Mouse (Mus musculus): ENCODE data around the gene Dctn2. TPM values are rescaled to one million over a fixed set of nuclear protein-coding genes. Genes with fewer than 3 reads are reported as not detected.

The Dctn2 gene
- polyA plus RNA-seq, 1 experiment from 2014 or later: 174 TPM

DNA sequence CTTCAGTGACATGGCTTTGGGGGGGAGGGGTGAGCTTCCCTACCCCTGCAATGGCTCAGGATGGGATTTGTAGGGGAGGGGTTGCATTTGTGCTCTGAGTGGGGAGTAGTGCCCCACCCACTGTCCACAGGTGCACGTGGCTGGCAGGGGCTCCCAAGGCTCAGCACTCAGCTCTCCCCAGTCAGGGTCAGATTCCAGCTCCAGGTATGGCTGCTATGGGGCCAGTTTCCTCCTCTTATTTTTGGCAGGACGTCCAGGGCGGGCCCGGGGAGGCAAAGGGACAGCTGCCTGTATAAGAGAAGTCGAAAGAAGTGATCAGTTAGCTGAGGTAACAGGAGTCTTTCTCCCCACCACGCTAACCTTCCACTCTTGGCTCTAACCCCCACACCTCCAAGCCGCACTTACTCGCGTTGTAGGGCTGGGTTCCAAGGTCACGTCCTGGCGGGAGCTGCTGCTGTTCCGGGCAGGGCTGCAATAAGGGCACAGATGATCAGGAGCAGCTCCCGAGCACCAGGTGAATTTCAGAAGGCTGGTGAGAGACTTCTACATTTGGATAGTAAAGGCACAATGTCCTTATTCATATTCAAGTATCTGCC is 16.6 kb downstream of the Dctn2 start:
- no peak overlapping the region for H3K9ac ChIP-seq (replicated peaks)
- H3K4me1 ChIP-seq (replicated peaks): peaks cover 29% of the 10 kb centered on the region
- no peaks in the 10 kb centered on the region for H3K27me3 ChIP-seq
- no peak overlapping the region for H3K27ac ChIP-seq
- H3K4me3 ChIP-seq (replicated peaks): no peak overlapping the region
- ATAC-seq (ENCODE audit: insufficient number of reproducible peaks, insufficient read depth, low FRiP score, low TSS enrichment, low read depth): no peak
- H3K4me2 ChIP-seq: no peak overlapping the region
- WGBS: 86% methylated on average over 13 of the region's 13 CpGs
- no peaks in the 10 kb centered on the region for H3K9me3 ChIP-seq
- H3K36me3 ChIP-seq: peaks cover 98% of the 10 kb centered on the region

- 0 out of 2 replicates have a peak overlapping the region, but pooled peaks have one; percentile 41 for H3K27ac ChIP-seq
- no peak overlapping the region for H3K4me2 ChIP-seq
- no peak for ATAC-seq (ENCODE audit: insufficient number of reproducible peaks, insufficient read depth, low FRiP score, low TSS enrichment, low read depth)
- H3K36me3 ChIP-seq: peaks cover 84% of the 10 kb centered on the region
- WGBS: 93% methylated on average over 7 of the region's 7 CpGs
- no peaks in the 10 kb centered on the region for H3K27me3 ChIP-seq
- peaks cover 35% of the 10 kb centered on the region for H3K4me1 ChIP-seq (replicated peaks)
- H3K9ac ChIP-seq (replicated peaks): no peak overlapping the region
- no peak overlapping the region for H3K4me3 ChIP-seq (replicated peaks)
- H3K9me3 ChIP-seq: no peaks in the 10 kb centered on the region
Measured at GRCm38 (mm10) chr10:127284105-127284622, 18.0 kb downstream of the Dctn2 start.

DNA sequence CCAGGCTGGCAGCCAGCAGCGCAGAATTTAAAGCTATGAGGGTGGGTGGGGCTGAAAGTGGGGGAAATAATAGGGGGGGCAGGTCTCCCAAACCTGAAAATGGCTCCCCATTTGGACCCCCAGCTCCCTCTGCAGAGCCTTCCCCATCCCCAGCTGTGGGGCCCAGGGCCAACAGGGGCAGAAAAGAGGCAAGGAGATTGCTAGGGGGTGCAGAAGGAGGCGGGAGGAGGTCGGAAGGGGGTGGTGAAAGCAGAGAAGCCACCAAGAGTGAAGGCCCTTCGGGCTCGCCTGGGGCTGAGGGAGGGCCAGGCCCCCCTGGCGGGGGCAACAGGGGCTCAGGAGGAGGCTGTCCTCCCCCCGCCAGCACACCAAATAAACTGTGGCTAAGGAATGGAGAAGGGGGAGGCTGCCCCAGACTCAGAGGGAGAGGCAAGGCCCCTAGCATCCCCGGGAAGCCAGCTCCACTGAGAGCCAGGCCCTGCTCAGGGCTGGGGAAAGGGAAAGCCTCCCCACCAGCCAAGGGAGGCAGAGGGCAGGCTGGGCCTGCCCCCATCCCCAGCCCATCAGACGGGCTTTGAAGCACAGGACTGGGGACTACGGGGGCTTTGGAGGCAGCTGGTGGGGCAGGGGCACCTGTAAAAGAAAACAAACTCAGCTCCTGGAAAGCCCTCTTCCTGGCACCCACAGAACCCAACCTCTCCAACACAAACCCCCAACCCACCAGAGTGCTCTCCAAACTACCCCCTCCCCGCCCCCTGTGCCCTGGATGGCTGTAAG is 18.7 kb downstream of the Dctn2 start:
- Histone ChIP-seq H3K9me3 (no peaks in the 10 kb centered on the region), H3K4me3 (replicated peaks) (no peak overlapping the region), H3K9ac (replicated peaks) (no peak overlapping the region), H3K27ac (no peak overlapping the region; the same call in 1 of the 2 replicates), H3K27me3 (no peaks in the 10 kb centered on the region), H3K36me3 (peaks cover 76% of the 10 kb centered on the region), H3K4me2 (no peak overlapping the region), H3K4me1 (replicated peaks) (peaks cover 41% of the 10 kb centered on the region)
- no peak for ATAC-seq (ENCODE audit: insufficient number of reproducible peaks, insufficient read depth, low FRiP score, low TSS enrichment, low read depth)
- WGBS: 78% methylated on average over 11 of the region's 11 CpGs

GRCm38 (mm10) chr10:127285644-127286043 is 19.5 kb downstream of the Dctn2 start:
- no peak overlapping the region for H3K27ac ChIP-seq
- no peak for ATAC-seq (ENCODE audit: insufficient number of reproducible peaks, insufficient read depth, low FRiP score, low TSS enrichment, low read depth)
- H3K36me3 ChIP-seq: peaks cover 69% of the 10 kb centered on the region
- WGBS: 84% methylated on average over 13 of the region's 13 CpGs
- H3K4me1 ChIP-seq (replicated peaks): peaks cover 42% of the 10 kb centered on the region
- no peaks in the 10 kb centered on the region for H3K27me3 ChIP-seq
- peak overlapping the region; percentile 4; the same call in 1 of the 2 replicates for H3K4me2 ChIP-seq
- H3K9me3 ChIP-seq: no peaks in the 10 kb centered on the region
- no peak overlapping the region for H3K4me3 ChIP-seq (replicated peaks)
- H3K9ac ChIP-seq (replicated peaks): peak overlapping the region; percentile 31; the same call in 1 of the 2 replicates

GRCm38 (mm10) chr10:127286194-127286593 is 20.0 kb downstream of the Dctn2 start:
- Histone ChIP-seq H3K27ac (no peak overlapping the region), H3K9ac (replicated peaks) (no peak overlapping the region), H3K9me3 (no peaks in the 10 kb centered on the region), H3K36me3 (peaks cover 63% of the 10 kb centered on the region), H3K4me2 (peak overlapping the region; percentile 92; the same call in 1 of the 2 replicates), H3K4me3 (replicated peaks) (no peak overlapping the region), H3K4me1 (replicated peaks) (peaks cover 42% of the 10 kb centered on the region), H3K27me3 (no peaks in the 10 kb centered on the region)
- no peak for ATAC-seq (ENCODE audit: insufficient number of reproducible peaks, insufficient read depth, low FRiP score, low TSS enrichment, low read depth)
- 75% methylated on average over 7 of the region's 7 CpGs for whole genome bisulfite sequencing

DNA sequence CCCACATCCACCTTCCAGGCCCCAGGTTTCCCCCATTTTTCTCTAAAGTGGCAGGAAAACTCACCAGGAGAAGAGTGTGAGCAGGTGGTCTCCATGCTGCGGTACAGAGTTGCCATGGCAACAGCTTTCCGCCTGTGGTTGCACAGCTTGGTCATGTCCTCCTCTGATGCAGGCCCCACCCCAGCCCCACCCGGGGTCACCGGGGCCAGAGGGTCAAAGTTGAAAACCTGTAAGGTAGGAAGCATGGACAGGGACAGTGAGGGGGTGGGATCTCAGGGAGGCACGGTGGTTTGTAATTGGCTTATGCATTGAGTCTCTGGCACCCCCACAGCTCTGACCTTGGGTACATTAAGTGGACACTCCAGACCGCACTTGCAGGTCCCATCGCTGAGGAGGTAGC is 20.6 kb downstream of the Dctn2 start:
- WGBS: 64% methylated on average over 7 of the region's 7 CpGs
- H3K36me3 ChIP-seq: peaks cover 58% of the 10 kb centered on the region
- H3K9ac ChIP-seq (replicated peaks): 0 out of 2 replicates have a peak overlapping the region, but pooled peaks have one; percentile 1

DNA sequence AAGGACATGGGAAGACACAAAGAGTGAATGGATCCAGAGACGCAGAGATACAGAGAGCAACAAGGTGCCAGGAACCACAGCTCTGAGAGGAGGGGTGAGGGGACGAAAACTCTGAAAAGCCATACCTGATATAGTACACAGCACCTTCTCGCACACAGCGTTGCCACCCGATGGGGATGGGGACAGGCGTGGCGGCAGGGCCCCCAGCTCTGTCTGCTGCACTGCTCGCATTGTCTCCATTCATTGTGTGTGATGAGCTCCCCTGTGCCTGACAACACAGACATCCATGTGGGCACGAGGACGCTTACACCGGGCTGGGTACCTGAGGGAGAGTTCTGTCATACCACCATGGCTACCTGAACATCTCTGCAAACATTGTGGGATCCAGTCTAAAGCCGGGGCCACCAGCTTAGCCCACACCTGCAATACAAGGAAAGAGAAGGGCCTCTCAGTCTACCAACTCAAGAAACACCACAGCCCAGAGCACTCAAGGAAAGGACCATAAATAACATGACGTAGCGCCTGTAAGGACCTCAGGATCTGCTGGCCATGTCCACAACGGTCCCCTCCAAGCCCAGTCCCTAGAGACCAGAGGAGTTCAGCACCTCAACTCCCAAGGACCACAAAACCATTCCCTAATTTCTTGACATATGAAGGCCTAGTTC is 21.2 kb downstream of the Dctn2 start:
- H3K4me2 ChIP-seq: peak overlapping the region; percentile 92
- H3K27ac ChIP-seq: peak overlapping the region; percentile 98
- H3K4me1 ChIP-seq (replicated peaks): peaks cover 54% of the 10 kb centered on the region
- H3K36me3 ChIP-seq: peaks cover 56% of the 10 kb centered on the region
- H3K4me3 ChIP-seq (replicated peaks): peak overlapping the region; percentile 71
- H3K27me3 ChIP-seq: no peaks in the 10 kb centered on the region
- H3K9ac ChIP-seq (replicated peaks): peak overlapping the region; percentile 80
- H3K9me3 ChIP-seq: no peaks in the 10 kb centered on the region
- ATAC-seq (ENCODE audit: insufficient number of reproducible peaks, insufficient read depth, low FRiP score, low TSS enrichment, low read depth): no peak
- WGBS: 71% methylated on average over 15 of the region's 15 CpGs

More for the DNA sequence above, 20.6 kb downstream of the Dctn2 start:
- H3K9me3 ChIP-seq: no peaks in the 10 kb centered on the region
- no peak for ATAC-seq (ENCODE audit: insufficient number of reproducible peaks, insufficient read depth, low FRiP score, low TSS enrichment, low read depth)
- no peaks in the 10 kb centered on the region for H3K27me3 ChIP-seq
- H3K27ac ChIP-seq: no peak overlapping the region
- peaks cover 47% of the 10 kb centered on the region for H3K4me1 ChIP-seq (replicated peaks)
- peak overlapping the region; percentile 71; the same call in 1 of the 2 replicates for H3K4me3 ChIP-seq (replicated peaks)
- peak overlapping the region; percentile 92 for H3K4me2 ChIP-seq

DNA sequence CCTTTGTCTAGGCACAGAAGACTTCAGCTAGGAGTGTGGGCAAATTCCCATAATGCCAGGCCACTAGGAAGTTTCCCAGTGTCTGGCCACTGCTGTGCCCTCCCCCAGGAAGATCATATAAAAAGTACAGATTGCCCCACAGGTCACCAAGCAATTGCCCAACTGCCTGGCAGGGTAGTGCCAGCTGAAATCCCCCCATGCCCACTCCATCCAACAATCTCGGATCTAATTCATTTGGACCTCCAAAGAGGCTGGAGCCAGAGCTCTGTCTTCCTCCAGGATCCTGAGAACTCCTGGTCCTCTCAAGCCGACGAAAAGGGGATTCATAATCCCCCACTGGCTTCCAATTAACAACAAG is 21.7 kb downstream of the Dctn2 start:
- WGBS: 0% methylated on average over 3 of the region's 3 CpGs
- H3K9me3 ChIP-seq: no peaks in the 10 kb centered on the region
- H3K4me1 ChIP-seq (replicated peaks): peaks cover 57% of the 10 kb centered on the region
- peak overlapping the region; percentile 80 for H3K9ac ChIP-seq (replicated peaks)
- ATAC-seq (ENCODE audit: insufficient number of reproducible peaks, insufficient read depth, low FRiP score, low TSS enrichment, low read depth): no peak
- H3K4me3 ChIP-seq (replicated peaks): peak overlapping the region; percentile 71
- peak overlapping the region; percentile 92 for H3K4me2 ChIP-seq
- no peaks in the 10 kb centered on the region for H3K27me3 ChIP-seq
- peaks cover 56% of the 10 kb centered on the region for H3K36me3 ChIP-seq
- peak overlapping the region; percentile 98 for H3K27ac ChIP-seq

DNA sequence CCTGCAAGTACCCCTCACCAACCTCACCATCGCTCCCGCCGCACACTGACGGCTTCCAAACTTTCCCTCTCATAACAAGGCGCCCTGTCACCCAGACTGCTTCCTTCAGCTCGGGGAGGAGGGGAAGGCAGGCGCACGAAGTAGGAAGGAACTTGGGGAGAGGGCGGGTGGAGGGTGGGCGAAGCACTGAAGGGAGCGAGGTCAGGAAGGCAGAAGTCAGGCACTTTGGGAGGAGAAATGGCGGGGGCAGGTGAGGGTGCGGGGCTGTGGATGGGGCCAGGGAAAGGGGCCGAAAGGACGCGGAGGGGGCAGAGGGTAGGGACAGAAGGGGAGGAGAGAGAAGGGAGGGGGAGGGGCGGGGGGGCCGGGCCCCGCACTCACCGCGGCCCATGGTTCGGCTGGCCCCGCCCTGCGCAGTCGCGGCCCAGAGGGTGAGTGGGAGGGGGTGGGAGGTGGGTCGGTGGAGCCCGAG is 22.2 kb downstream of the Dctn2 start:
- Histone ChIP-seq H3K4me1 (replicated peaks) (peaks cover 60% of the 10 kb centered on the region), H3K4me3 (replicated peaks) (peak overlapping the region; percentile 71), H3K36me3 (peaks cover 56% of the 10 kb centered on the region), H3K9me3 (no peaks in the 10 kb centered on the region), H3K4me2 (peak overlapping the region; percentile 92), H3K27ac (peak overlapping the region; percentile 98), H3K27me3 (no peaks in the 10 kb centered on the region), H3K9ac (replicated peaks) (peak overlapping the region; percentile 80)
- WGBS: 3% methylated on average over 27 of the region's 28 CpGs
- no peak for ATAC-seq (ENCODE audit: insufficient number of reproducible peaks, insufficient read depth, low FRiP score, low TSS enrichment, low read depth)

DNA sequence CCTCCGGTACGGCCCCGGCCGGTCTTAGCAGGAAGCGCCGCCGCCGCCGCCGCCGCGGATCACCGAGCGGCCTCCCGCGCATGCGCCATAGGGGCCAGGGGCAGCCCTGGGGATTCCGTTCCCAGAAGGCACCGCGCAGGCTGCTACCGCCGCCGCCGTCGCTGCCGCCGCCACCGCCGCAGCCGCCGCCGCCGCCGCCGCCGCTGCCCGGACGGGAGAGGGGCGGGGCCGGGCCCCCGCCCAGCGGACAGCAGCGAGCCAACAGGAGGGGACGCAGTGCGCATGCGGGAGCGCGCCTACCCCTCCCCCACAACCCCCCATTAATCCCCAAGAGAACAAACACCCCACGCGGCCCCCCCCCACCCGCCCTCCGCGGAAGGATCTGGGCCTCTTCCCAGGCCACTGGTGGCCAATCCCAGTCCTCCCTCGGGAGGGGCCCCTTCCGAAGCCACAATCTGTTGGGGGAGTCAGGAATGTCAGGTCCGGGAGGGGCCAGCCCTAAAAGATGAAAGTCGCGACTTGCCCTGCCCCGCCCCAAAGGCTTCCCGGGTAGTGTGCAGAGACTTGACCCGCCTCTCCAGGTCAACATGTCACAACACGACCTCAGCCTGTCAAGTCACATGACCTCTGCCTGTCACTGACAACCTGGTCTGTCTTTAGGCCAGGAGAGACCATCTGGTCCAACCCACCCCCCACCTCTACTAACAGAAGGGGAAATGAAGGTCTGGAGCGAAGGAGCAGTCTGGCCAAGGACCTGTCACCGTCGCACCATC is 22.8 kb downstream of the Dctn2 start, which contains the start of gene Mbd6:
TSS of gene Mbd6 (minus strand) at position 219 of the 773 bp plus-strand sequence.
- peaks cover 56% of the 10 kb centered on the region for H3K36me3 ChIP-seq

More for the DNA sequence above, 22.8 kb downstream of the Dctn2 start, which contains the start of gene Mbd6:
- Histone ChIP-seq H3K4me2 (peak within 1 kb of the TSS; percentile 92), H3K4me1 (replicated peaks) (peaks cover 60% of the 10 kb centered on the region), H3K27ac (peak within 1 kb of the TSS; percentile 98), H3K9me3 (no peaks in the 10 kb centered on the region), H3K9ac (replicated peaks) (peak within 1 kb of the TSS; percentile 80), H3K4me3 (replicated peaks) (peak within 1 kb of the TSS; percentile 71), H3K27me3 (no peaks in the 10 kb centered on the region)
- WGBS: under 1% methylated on average over 53 of the region's 65 CpGs
- peak; percentile 4; the same call in 1 of the 2 replicates for ATAC-seq (ENCODE audit: insufficient number of reproducible peaks, insufficient read depth, low FRiP score, low TSS enrichment, low read depth)
